Mouse (Mus musculus): ENCODE results near the gene Igbp1.

DNA sequence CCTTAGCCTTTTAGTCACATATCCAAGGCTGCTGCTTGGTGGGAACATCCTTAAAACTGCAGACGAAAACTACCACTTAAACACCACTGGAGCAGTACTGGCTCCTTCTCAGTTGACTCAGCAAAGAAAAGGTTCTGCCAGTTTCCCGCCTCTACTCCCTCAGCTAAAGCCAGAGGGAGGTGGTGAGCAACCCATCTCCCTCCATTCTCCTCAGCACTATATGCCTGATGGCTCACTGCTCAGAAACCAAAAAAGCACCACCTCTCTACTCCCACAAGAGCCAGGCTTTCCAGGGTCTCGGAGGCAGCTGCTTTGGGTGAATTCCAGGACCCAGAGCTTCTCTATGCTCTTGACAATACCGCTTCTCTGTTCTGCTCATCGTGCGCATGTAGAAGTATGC is 23.5 kb downstream of the Igbp1 start:
- TF ChIP-seq CTCF (IDR thresholded peaks at IDR 0.05; ENCODE audit: extremely low read depth, insufficient read length, insufficient replicate concordance, low read depth, low read length): no peak
- TF ChIP-seq POLR2A (IDR thresholded peaks at IDR 0.05; ENCODE audit: low read depth, low read length): no peak
